Mouse (Mus musculus) layer of hippocampus, adult 2 months (tissue): Measurements from ENCODE around the gene Map4k3. TPM values are rescaled to one million over a fixed set of nuclear protein-coding genes. Genes with fewer than 3 reads are reported as not detected.
"Not testable (repeated sequence)": the region's sequence is repeated elsewhere in the genome, so short reads cannot be mapped to it uniquely, and the experiment has no call there.

Experiments used
- DNase-seq, 2 experiments: peaks; one replicate each; pipeline ENCODE4 v3.0.0; 2022; ENCODE audit warnings: low spot score in 2 of 2
- H3K27ac ChIP-seq: fragments of 200-600 bp; 2 replicates; pipeline ENCODE4 v1.8.1; 2022
- H3K4me3 ChIP-seq: fragments of 200-600 bp; 2 replicates; pipeline ENCODE4 v1.8.1; 2022; ENCODE audit warnings: mild to moderate bottlenecking
- CTCF ChIP-seq: fragments of 200-600 bp; conservative IDR thresholded peaks from 2 replicates; pipeline ENCODE4 v1.8.1; 2022; ENCODE audit warnings: antibody characterized with exemption, mild to moderate bottlenecking, moderate library complexity
- long read RNA-seq, 2 experiments: library from polyadenylated mRNA; stranded (forward); transcript quantifications; one replicate each; pipeline ENCODE4 v2.0.0; 2021; ENCODE audit warnings: borderline mapping rate in 2 of 2
- total RNA-seq, 2 experiments: library from RNA; stranded (reverse); gene quantifications; 2 replicates each; pipeline ENCODE4 v1.2.3; 2021

The Map4k3 gene
- 10 to 100 TPM; 92.9 to 94.1 TPM for total RNA-seq
- long read RNA-seq, experiment 1, full-length matches to known transcripts: 44 of 75 reads
- long read RNA-seq, experiment 1, partial matches to known transcripts: 3 of 75 reads
- long read RNA-seq, experiment 1, other reads (novel, unspliced or antisense): 28 of 75 reads
- long read RNA-seq, experiment 2, full-length matches to known transcripts: 58 of 109 reads
- long read RNA-seq, experiment 2, partial matches to known transcripts: 13 of 109 reads
- long read RNA-seq, experiment 2, other reads (novel, unspliced or antisense): 38 of 109 reads

- no peak for TF ChIP-seq CTCF
- peak within 1 kb of the TSS; percentile 96 for H3K27ac ChIP-seq
- DNase-seq: peak; percentile 80 to 84
- H3K4me3 ChIP-seq: peak within 1 kb of the TSS; percentile 96
Measured at GRCm38 (mm10) chr17:80728062-80728858, at the start of gene Map4k3. TSS of gene Map4k3 (minus strand) at chr17:80728485.

- Histone ChIP-seq H3K4me3 (no peak overlapping the region), H3K27ac (no peak overlapping the region)
- DNase-seq: no peak
- TF ChIP-seq CTCF: no peak
Measured at GRCm38 (mm10) chr17:80777581-80777980, 49.3 kb upstream of the Map4k3 start.

- Histone ChIP-seq H3K4me3 (no peak overlapping the region), H3K27ac (peak overlapping the region; percentile 55; the same call in 1 of the 2 replicates)
- no peak for TF ChIP-seq CTCF
- peak; percentile 25 to 30 for DNase-seq
Measured at GRCm38 (mm10) chr17:80775178-80775788, 47.0 kb upstream of the Map4k3 start.

GRCm38 (mm10) chr17:80772545-80773453, 44.5 kb upstream of the Map4k3 start:
- peak; percentile 12 to 27 for DNase-seq
- TF ChIP-seq CTCF: no peak
- Histone ChIP-seq H3K4me3 (peak overlapping the region; percentile 13; the same call in 1 of the 2 replicates), H3K27ac (0 out of 2 replicates have a peak overlapping the region, but pooled peaks have one; percentile 32)

- H3K4me3 ChIP-seq: no peak overlapping the region
- DNase-seq: no peak
- peak; percentile 28 for TF ChIP-seq CTCF
- H3K27ac ChIP-seq: no peak overlapping the region
Measured at GRCm38 (mm10) chr17:80770065-80770464, 41.8 kb upstream of the Map4k3 start.

GRCm38 (mm10) chr17:80765204-80765603, 36.9 kb upstream of the Map4k3 start:
- TF ChIP-seq CTCF: no peak
- no peak for DNase-seq

GRCm38 (mm10) chr17:80763065-80763681, 34.9 kb upstream of the Map4k3 start:
- no peak for TF ChIP-seq CTCF
- no peak for DNase-seq
- Histone ChIP-seq H3K4me3 (no peak overlapping the region), H3K27ac (0 out of 2 replicates have a peak overlapping the region, but pooled peaks have one; percentile 6)

More at GRCm38 (mm10) chr17:80765204-80765603, 36.9 kb upstream of the Map4k3 start:
- Histone ChIP-seq H3K4me3 (no peak overlapping the region), H3K27ac (no peak overlapping the region)

- Histone ChIP-seq H3K27ac (0 out of 2 replicates have a peak overlapping the region, but pooled peaks have one; percentile 6), H3K4me3 (no peak overlapping the region)
- TF ChIP-seq CTCF: no peak
- DNase-seq: no peak
Measured at GRCm38 (mm10) chr17:80762391-80763040, 34.2 kb upstream of the Map4k3 start.

- H3K4me3 ChIP-seq, DNase-seq, H3K27ac ChIP-seq: not testable (repeated sequence)
- 0 out of 2 replicates have a peak, but pooled peaks have one; percentile 5 for TF ChIP-seq CTCF
Measured at GRCm38 (mm10) chr17:80761191-80761590, 32.9 kb upstream of the Map4k3 start.

GRCm38 (mm10) chr17:80760344-80761145, 32.3 kb upstream of the Map4k3 start:
- H3K4me3 ChIP-seq: no peak overlapping the region
- DNase-seq: peak in 1 of 2 experiments; percentile 18

More at GRCm38 (mm10) chr17:80760344-80761145, 32.3 kb upstream of the Map4k3 start:
- no peak for TF ChIP-seq CTCF
- H3K27ac ChIP-seq: peak overlapping the region; percentile 40
